Mouse (Mus musculus): ENCODE data around the gene Pex14.
"Not testable (repeated sequence)": the region's sequence is repeated elsewhere in the genome, so short reads cannot be mapped to it uniquely, and the experiment has no call there.

Gene Pex14

GRCm38 (mm10) chr4:149099369-149100017 is at the start of gene Pex14:
TSS of gene Pex14 (minus strand) at chr4:149099876.
- DNase-seq (ENCODE audit: low spot score): peak; percentile 78

GRCm38 (mm10) chr4:149149196-149149595 is 49.5 kb upstream of the Pex14 start:
- DNase-seq (ENCODE audit: low spot score): no peak

GRCm38 (mm10) chr4:149148084-149148483 is 48.4 kb upstream of the Pex14 start:
- DNase-seq (ENCODE audit: low spot score): no peak

GRCm38 (mm10) chr4:149147528-149147927 is 47.9 kb upstream of the Pex14 start:
- no peak for DNase-seq (ENCODE audit: low spot score)

GRCm38 (mm10) chr4:149145151-149145550 is 45.5 kb upstream of the Pex14 start:
- no peak for DNase-seq (ENCODE audit: low spot score)

GRCm38 (mm10) chr4:149144459-149144858 is 44.8 kb upstream of the Pex14 start:
- DNase-seq (ENCODE audit: low spot score): peak; percentile 36

GRCm38 (mm10) chr4:149143594-149143993 is 43.9 kb upstream of the Pex14 start:
- no peak for DNase-seq (ENCODE audit: low spot score)

- DNase-seq (ENCODE audit: low spot score): no peak
Observed at GRCm38 (mm10) chr4:149138515-149138914, 38.8 kb upstream of the Pex14 start.

GRCm38 (mm10) chr4:149136982-149137770 is 37.5 kb upstream of the Pex14 start, which contains the start of gene Cenps:
TSS of gene Cenps (minus strand) at chr4:149137629.
- peak; percentile 78 for DNase-seq (ENCODE audit: low spot score)

- DNase-seq (ENCODE audit: low spot score): no peak
Observed at GRCm38 (mm10) chr4:149136116-149136850, 36.6 kb upstream of the Pex14 start.

GRCm38 (mm10) chr4:149133395-149133794 is 33.7 kb upstream of the Pex14 start:
- DNase-seq (ENCODE audit: low spot score): no peak

GRCm38 (mm10) chr4:149131789-149132565 is 32.3 kb upstream of the Pex14 start:
- DNase-seq (ENCODE audit: low spot score): peak; percentile 23

GRCm38 (mm10) chr4:149131021-149131752 is 31.5 kb upstream of the Pex14 start:
- no peak for DNase-seq (ENCODE audit: low spot score)

- no peak for DNase-seq (ENCODE audit: low spot score)
Observed at GRCm38 (mm10) chr4:149128467-149128866, 28.8 kb upstream of the Pex14 start.

- no peak for DNase-seq (ENCODE audit: low spot score)
Observed at GRCm38 (mm10) chr4:149126663-149127062, 27.0 kb upstream of the Pex14 start, which contains the start of gene Cort. TSS of gene Cort (minus strand) at chr4:149126763.

GRCm38 (mm10) chr4:149126115-149126509 is 26.4 kb upstream of the Pex14 start:
- no peak for DNase-seq (ENCODE audit: low spot score)

- DNase-seq (ENCODE audit: low spot score): no peak
Observed at GRCm38 (mm10) chr4:149125341-149126114, 25.9 kb upstream of the Pex14 start.

GRCm38 (mm10) chr4:149123432-149123831 is 23.8 kb upstream of the Pex14 start:
- no peak for DNase-seq (ENCODE audit: low spot score)

GRCm38 (mm10) chr4:149119978-149120562 is 20.4 kb upstream of the Pex14 start:
- DNase-seq (ENCODE audit: low spot score): not testable (repeated sequence)

Measured in spleen, adult 12 weeks (tissue).